Mouse (Mus musculus): ENCODE results near the gene Ddx60.

DNA sequence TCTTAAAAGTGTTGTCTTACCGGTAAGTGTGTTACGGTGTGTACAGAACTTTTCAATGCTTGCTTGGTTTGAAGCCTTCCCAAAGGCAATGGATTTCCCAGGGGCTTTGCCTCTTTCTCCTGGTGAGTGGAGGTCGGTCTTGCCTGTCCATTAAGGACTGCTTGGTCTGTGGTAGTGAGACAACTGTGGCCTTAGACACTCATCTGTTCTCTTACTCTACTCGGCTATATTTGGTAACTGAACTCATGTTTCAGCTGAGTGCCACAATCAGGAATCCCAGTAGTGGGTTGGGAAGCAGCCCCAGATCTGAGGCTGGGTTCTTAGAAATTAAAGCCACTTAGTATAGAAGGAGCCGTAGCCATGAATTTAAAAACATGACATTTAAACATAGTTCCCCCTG, 25.4 kb upstream of the Ddx60 start, which contains the start of gene Palld:
- no peak for TF ChIP-seq POLR2A (IDR thresholded peaks at IDR 0.05; ENCODE audit: borderline replicate concordance, low read depth, low read length)
- TF ChIP-seq CTCF (IDR thresholded peaks at IDR 0.05; ENCODE audit: low read depth, low read length): no peak
